Mouse (Mus musculus): Measurements from ENCODE around the gene Adgre5. TPM values are rescaled to one million over a fixed set of nuclear protein-coding genes. Genes with fewer than 3 reads are reported as not detected.

Adgre5 gene
- 232 and 275 TPM in 2 replicates for polyA plus RNA-seq (2012; rRNA removed)

DNA sequence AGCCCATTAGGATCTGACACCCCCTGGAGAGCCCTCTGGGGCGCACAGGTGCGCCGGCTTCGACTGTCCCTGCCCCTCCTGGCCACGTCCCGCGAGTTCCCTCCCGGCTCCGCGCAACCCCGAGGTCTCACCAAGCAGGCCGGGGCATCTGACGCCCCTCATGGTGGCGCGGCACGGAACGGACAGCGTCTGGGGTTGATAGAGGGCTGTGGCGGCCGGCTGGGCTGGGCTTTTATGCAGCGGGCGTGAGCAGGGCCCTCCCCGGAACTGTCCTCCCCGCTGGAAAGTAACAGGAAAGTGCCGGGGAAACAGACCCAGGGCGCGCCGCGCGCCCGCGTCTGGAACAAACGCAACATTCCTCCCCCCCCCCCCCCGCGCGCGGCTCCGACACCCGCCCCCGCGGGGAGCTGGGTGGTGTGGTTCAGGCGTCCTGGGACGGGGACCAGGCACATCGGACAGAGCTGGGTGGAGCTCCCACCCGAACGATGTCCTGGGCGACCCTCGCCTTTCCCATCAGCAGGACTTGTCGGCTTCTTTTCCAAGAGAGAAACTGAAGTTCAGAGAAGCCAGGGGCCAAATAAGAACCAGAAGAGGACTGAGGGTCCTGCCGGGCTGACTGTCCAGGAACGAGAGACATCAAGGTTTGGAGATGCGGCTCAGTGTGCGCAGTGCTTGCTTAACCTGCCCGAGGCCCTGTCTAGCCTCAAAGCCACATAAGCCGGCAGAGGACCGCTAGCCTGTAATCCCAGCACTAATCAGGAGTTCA, at the start of gene Adgre5:
Adgre5 (minus strand) TSS at position 351 of the 766 bp plus-strand sequence.
- peak; percentile 58 to 73 for DNase-seq (ENCODE audit: low read depth in 1 of 2, low spot score in 2 of 2)
- WGBS: 6% methylated on average over 53 of the region's 56 CpGs
- H3K4me3 ChIP-seq (ENCODE audit: extremely low read depth, insufficient read depth, insufficient read length): peak within 1 kb of the TSS; percentile 92
- H3K36me3 ChIP-seq (ENCODE audit: control insufficient read depth, insufficient read depth, low read length): peaks cover 1% of the 10 kb centered on the region; the same call in 1 of the 2 replicates
- TF ChIP-seq CTCF (IDR thresholded peaks at IDR 0.05; ENCODE audit: extremely low read depth, insufficient read depth, insufficient read length, insufficient replicate concordance): no peak
- 0 out of 2 replicates have a peak, but pooled peaks have one; percentile 46 for TF ChIP-seq POLR2A (IDR thresholded peaks at IDR 0.05; ENCODE audit: low read depth, low read length)
- H3K4me1 ChIP-seq (ENCODE audit: control insufficient read depth, insufficient read depth, insufficient read length): peaks cover 31% of the 10 kb centered on the region; the same call in 1 of the 2 replicates
- H3K27me3 ChIP-seq (ENCODE audit: control insufficient read depth, insufficient read depth, low read length): no peaks in the 10 kb centered on the region
- peak within 1 kb of the TSS; percentile 98 for H3K27ac ChIP-seq (ENCODE audit: insufficient read depth, low read length)

DNA sequence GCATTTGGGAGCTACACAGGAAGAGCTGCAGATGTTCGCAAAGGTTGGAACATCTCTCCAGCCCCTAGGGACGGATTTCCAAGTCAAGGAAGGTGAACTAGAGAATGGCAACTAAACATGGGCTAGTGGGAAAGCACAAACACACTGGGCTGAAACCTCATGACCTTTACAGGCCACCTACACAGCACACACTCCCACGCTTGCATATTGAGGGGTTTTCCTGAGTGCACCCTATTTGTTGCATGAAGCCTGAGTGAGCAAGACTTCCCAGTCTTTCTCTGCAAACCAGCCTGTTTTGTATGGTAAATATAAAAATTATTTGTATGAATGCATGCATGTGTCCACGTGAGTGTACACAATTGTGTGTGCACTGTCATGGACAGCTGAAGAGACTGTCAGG, 48.7 kb upstream of the Adgre5 start:
- H3K4me1 ChIP-seq (ENCODE audit: control insufficient read depth, insufficient read depth, insufficient read length): no peaks in the 10 kb centered on the region
- H3K4me3 ChIP-seq (ENCODE audit: extremely low read depth, insufficient read depth, insufficient read length): no peak overlapping the region
- WGBS: 76% methylated on average over 4 of the region's 4 CpGs
- H3K27ac ChIP-seq (ENCODE audit: insufficient read depth, low read length): no peak overlapping the region
- no peaks in the 10 kb centered on the region for H3K36me3 ChIP-seq (ENCODE audit: control insufficient read depth, insufficient read depth, low read length)
- DNase-seq (ENCODE audit: low read depth in 1 of 2, low spot score in 2 of 2): no peak
- H3K27me3 ChIP-seq (ENCODE audit: control insufficient read depth, insufficient read depth, low read length): no peaks in the 10 kb centered on the region
- no peak for TF ChIP-seq CTCF (IDR thresholded peaks at IDR 0.05; ENCODE audit: extremely low read depth, insufficient read depth, insufficient read length, insufficient replicate concordance)
- no peak for TF ChIP-seq POLR2A (IDR thresholded peaks at IDR 0.05; ENCODE audit: low read depth, low read length)

DNA sequence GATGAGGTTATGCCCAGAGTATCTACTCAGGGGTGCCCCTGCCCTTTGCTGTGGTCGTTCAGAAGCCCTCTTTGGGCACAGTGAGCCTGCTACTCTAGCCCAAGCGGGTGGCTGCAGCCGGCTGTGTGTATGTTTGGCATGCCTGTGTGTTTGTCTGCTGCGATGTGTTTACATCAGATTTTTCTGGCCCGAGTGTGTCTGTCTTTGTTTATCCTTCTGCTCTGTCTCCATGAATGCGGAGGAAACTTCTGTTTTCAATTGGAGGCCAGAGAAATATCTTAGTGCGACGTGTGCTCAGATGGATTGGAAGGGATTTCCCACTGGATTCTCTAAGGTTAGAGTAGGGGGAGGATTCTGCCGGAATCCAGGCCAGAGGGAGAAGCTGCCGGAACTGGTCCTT, 43.9 kb upstream of the Adgre5 start:
- no peak overlapping the region for H3K4me3 ChIP-seq (ENCODE audit: extremely low read depth, insufficient read depth, insufficient read length)
- H3K36me3 ChIP-seq (ENCODE audit: control insufficient read depth, insufficient read depth, low read length): no peaks in the 10 kb centered on the region
- 85% methylated on average over 10 of the region's 10 CpGs for WGBS
- no peak overlapping the region for H3K27ac ChIP-seq (ENCODE audit: insufficient read depth, low read length)
- DNase-seq (ENCODE audit: low read depth in 1 of 2, low spot score in 2 of 2): no peak
- TF ChIP-seq CTCF (IDR thresholded peaks at IDR 0.05; ENCODE audit: extremely low read depth, insufficient read depth, insufficient read length, insufficient replicate concordance) (no peak), POLR2A (IDR thresholded peaks at IDR 0.05; ENCODE audit: low read depth, low read length) (no peak)
- no peaks in the 10 kb centered on the region; the same call in 1 of the 2 replicates for H3K4me1 ChIP-seq (ENCODE audit: control insufficient read depth, insufficient read depth, insufficient read length)
- H3K27me3 ChIP-seq (ENCODE audit: control insufficient read depth, insufficient read depth, low read length): no peaks in the 10 kb centered on the region

DNA sequence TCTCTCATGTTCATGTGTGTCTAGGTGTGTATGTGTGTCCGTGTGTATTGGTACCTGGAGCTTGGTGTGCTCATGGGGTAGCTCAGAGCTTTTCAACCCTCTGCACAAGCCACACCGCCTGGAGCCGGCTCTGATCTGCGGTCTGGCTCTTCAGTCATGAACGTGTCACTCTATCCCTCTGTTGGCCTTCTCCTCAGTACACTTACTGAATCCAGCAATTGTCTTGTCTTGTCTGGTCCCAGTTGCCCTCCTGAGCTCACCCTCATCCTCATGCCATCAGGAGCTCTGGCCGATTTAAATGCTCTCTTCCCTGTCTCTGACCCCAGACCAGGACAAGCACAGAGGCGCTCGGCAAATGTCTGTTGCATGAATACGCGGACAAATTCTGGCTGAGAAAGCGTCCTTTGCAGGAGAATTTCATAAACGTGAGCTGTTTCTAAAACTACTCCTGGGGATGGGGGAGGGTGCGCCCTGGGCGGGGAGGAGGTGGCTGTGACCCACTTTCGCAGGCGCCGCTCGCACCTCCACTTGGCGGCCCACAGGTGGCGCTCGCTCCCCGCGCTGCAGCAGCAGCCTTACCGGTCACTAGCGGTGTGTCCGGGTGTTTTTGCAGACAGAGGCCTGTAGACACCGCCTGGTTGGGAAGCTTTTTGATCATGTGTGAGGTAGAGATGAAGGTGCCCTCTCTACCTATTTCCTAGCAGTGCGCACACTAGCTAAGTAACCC, 41.9 kb upstream of the Adgre5 start:
- H3K27ac ChIP-seq (ENCODE audit: insufficient read depth, low read length): no peak overlapping the region
- WGBS: 25% methylated on average over 28 of the region's 28 CpGs
- no peak overlapping the region for H3K4me3 ChIP-seq (ENCODE audit: extremely low read depth, insufficient read depth, insufficient read length)

DNA sequence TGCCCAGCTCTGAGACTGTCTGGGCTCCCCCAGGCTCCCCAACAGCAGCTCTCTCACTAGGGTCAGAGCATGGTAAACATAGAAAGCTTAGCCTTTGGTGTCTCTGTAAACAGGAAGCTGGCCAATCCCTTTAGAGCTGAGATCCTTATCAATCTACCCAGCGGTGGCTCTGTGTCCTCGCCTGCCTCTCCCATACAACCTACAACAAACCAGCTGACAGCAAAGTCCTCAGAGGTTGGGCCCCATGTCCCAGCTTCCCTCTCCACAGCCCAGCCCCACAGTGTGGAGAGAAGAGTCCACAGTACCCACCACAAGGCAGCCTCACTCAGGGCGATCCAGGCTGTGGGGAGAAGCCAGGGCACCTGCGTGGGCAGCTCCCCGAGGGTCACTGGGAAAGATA, 38.5 kb upstream of the Adgre5 start:
- Histone ChIP-seq H3K36me3 (ENCODE audit: control insufficient read depth, insufficient read depth, low read length) (no peaks in the 10 kb centered on the region), H3K27me3 (ENCODE audit: control insufficient read depth, insufficient read depth, low read length) (no peaks in the 10 kb centered on the region), H3K4me3 (ENCODE audit: extremely low read depth, insufficient read depth, insufficient read length) (no peak overlapping the region), H3K27ac (ENCODE audit: insufficient read depth, low read length) (peak overlapping the region; percentile 44; the same call in 1 of the 2 replicates), H3K4me1 (ENCODE audit: control insufficient read depth, insufficient read depth, insufficient read length) (peaks cover 2% of the 10 kb centered on the region; the same call in 1 of the 2 replicates)
- WGBS: 57% methylated on average over 5 of the region's 5 CpGs
- TF ChIP-seq CTCF (IDR thresholded peaks at IDR 0.05; ENCODE audit: extremely low read depth, insufficient read depth, insufficient read length, insufficient replicate concordance) (no peak), POLR2A (IDR thresholded peaks at IDR 0.05; ENCODE audit: low read depth, low read length) (no peak)
- no peak for DNase-seq (ENCODE audit: low read depth in 1 of 2, low spot score in 2 of 2)

More for the DNA sequence above, 41.9 kb upstream of the Adgre5 start:
- DNase-seq (ENCODE audit: low read depth in 1 of 2, low spot score in 2 of 2): peak; percentile 37 to 68
- Histone ChIP-seq H3K27me3 (ENCODE audit: control insufficient read depth, insufficient read depth, low read length) (no peaks in the 10 kb centered on the region), H3K4me1 (ENCODE audit: control insufficient read depth, insufficient read depth, insufficient read length) (no peaks in the 10 kb centered on the region; the same call in 1 of the 2 replicates), H3K36me3 (ENCODE audit: control insufficient read depth, insufficient read depth, low read length) (no peaks in the 10 kb centered on the region)
- no peak for TF ChIP-seq POLR2A (IDR thresholded peaks at IDR 0.05; ENCODE audit: low read depth, low read length)
- TF ChIP-seq CTCF (IDR thresholded peaks at IDR 0.05; ENCODE audit: extremely low read depth, insufficient read depth, insufficient read length, insufficient replicate concordance): peak; percentile 97

DNA sequence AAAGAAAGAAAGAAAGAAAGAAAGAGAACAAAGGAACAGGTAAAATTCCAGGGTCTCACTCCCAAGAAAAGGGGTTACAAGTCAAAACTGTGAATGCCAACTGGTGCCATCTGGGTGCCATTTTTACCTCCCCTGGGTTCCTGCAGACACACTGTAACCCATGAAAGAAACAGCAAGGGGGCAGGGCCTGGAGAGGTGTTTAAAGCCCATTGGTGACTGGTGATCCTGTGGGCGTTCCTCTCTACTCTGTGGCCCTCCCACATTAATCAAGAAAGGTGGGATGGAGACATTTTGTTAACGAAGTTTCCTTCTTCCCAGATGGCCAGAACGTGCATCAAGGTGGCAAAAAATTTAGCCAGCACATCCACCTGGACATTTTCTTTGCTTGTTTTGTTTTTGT, 36.9 kb upstream of the Adgre5 start:
- no peak overlapping the region for H3K27ac ChIP-seq (ENCODE audit: insufficient read depth, low read length)
- 93% methylated on average over 3 of the region's 3 CpGs for WGBS
- TF ChIP-seq CTCF (IDR thresholded peaks at IDR 0.05; ENCODE audit: extremely low read depth, insufficient read depth, insufficient read length, insufficient replicate concordance) (no peak), POLR2A (IDR thresholded peaks at IDR 0.05; ENCODE audit: low read depth, low read length) (no peak)
- H3K4me3 ChIP-seq (ENCODE audit: extremely low read depth, insufficient read depth, insufficient read length): no peak overlapping the region
- H3K27me3 ChIP-seq (ENCODE audit: control insufficient read depth, insufficient read depth, low read length): no peaks in the 10 kb centered on the region
- peaks cover 8% of the 10 kb centered on the region; the same call in 1 of the 2 replicates for H3K4me1 ChIP-seq (ENCODE audit: control insufficient read depth, insufficient read depth, insufficient read length)
- no peaks in the 10 kb centered on the region for H3K36me3 ChIP-seq (ENCODE audit: control insufficient read depth, insufficient read depth, low read length)
- DNase-seq (ENCODE audit: low read depth in 1 of 2, low spot score in 2 of 2): no peak
